Mouse (Mus musculus) frontal cortex, postnatal 14 days (tissue): ENCODE data around the gene Ubr1.
"Not testable (repeated sequence)": the region's sequence is repeated elsewhere in the genome, so short reads cannot be mapped to it uniquely, and the experiment has no call there.

Experiments used
- DNase-seq, 2 experiments: peaks; one replicate each; pipeline ENCODE4 v3.0.0; 2022; ENCODE audit warnings: low spot score in 2 of 2

Ubr1 gene

GRCm38 (mm10) chr2:120976308-120976707 lies 5.8 kb upstream of the Ubr1 start:
- DNase-seq: no peak

- DNase-seq: no peak
These were observed 2.4 kb upstream of the Ubr1 start for GRCm38 (mm10) chr2:120972964-120973363.

GRCm38 (mm10) chr2:120972257-120972656 lies 1.7 kb upstream of the Ubr1 start:
- DNase-seq: not testable (repeated sequence)

GRCm38 (mm10) chr2:120971766-120972165 lies 1.3 kb upstream of the Ubr1 start:
- DNase-seq: no peak

GRCm38 (mm10) chr2:120970045-120970539 lies 423 bp downstream of the Ubr1 start:
- DNase-seq: no peak

- DNase-seq: no peak
These were observed 5.0 kb downstream of the Ubr1 start for GRCm38 (mm10) chr2:120965486-120965885.

- no peak for DNase-seq
These were observed 7.4 kb downstream of the Ubr1 start for GRCm38 (mm10) chr2:120963110-120963509.

- no peak for DNase-seq
These were observed 10.3 kb downstream of the Ubr1 start for GRCm38 (mm10) chr2:120960261-120960660.

GRCm38 (mm10) chr2:120959827-120960226 lies 10.7 kb downstream of the Ubr1 start:
- DNase-seq: no peak

- no peak for DNase-seq
These were observed 11.2 kb downstream of the Ubr1 start for GRCm38 (mm10) chr2:120959363-120959762.

- DNase-seq: no peak
These were observed 18.2 kb downstream of the Ubr1 start for GRCm38 (mm10) chr2:120952176-120952938.

- no peak for DNase-seq
These were observed 19.3 kb downstream of the Ubr1 start for GRCm38 (mm10) chr2:120951208-120951607.

GRCm38 (mm10) chr2:120933038-120933437 lies 37.5 kb downstream of the Ubr1 start:
- no peak for DNase-seq

- DNase-seq: no peak
These were observed 61.0 kb downstream of the Ubr1 start for GRCm38 (mm10) chr2:120909556-120909955.

GRCm38 (mm10) chr2:120896361-120896760 lies 74.2 kb downstream of the Ubr1 start:
- DNase-seq: no peak

GRCm38 (mm10) chr2:120887601-120888000 lies 82.9 kb downstream of the Ubr1 start:
- no peak for DNase-seq

GRCm38 (mm10) chr2:120873192-120873591 lies 97.3 kb downstream of the Ubr1 start:
- no peak for DNase-seq

GRCm38 (mm10) chr2:120871447-120872336 lies 98.8 kb downstream of the Ubr1 start:
- no peak for DNase-seq

- no peak for DNase-seq
These were observed 103.2 kb downstream of the Ubr1 start for GRCm38 (mm10) chr2:120867336-120867735.

- peak in 1 of 2 experiments; percentile 21 for DNase-seq
These were observed 104.0 kb downstream of the Ubr1 start for GRCm38 (mm10) chr2:120866561-120866960.

- DNase-seq: no peak
These were observed 107.1 kb downstream of the Ubr1 start for GRCm38 (mm10) chr2:120863389-120863788.

GRCm38 (mm10) chr2:120860699-120861098 lies 109.8 kb downstream of the Ubr1 start:
- DNase-seq: no peak

- no peak for DNase-seq
These were observed 112.4 kb downstream of the Ubr1 start for GRCm38 (mm10) chr2:120858131-120858530.
